Comparison of ENCODE assay signal across 17 mouse cellular contexts in genomic region chr15:31422649-31423369, GRCm38 (mm10). TPM values are rescaled to one million over a fixed set of nuclear protein-coding genes. Genes with fewer than 3 reads are reported as not detected.
A peak's percentile ranks its signal among the peaks of the same experiment; 100 is the strongest.
DNase-seq lines count a peak whose midpoint lies in the region; ATAC-seq and TF ChIP-seq lines count a peak whose summit lies in the region.
"Had no signal": no experiment of that assay in that cellular context is flagged by ENCODE, and none has a peak within 500 bp of the region (broad histone marks: within the 10 kb centered on the region; RNA-seq: fewer than 3 reads in every experiment).

No protein-coding gene starts in this region.

- no peak for TF ChIP-seq POLR2A in lung, adult 2 months (IDR thresholded peaks at IDR 0.05; ENCODE audit: borderline replicate concordance, extremely low read depth, low read depth, low read length)

- H3K36me3 ChIP-seq in lung, embryonic 14.5 days (ENCODE audit: insufficient read depth): no peaks in the 10 kb centered on the region
- H3K36me3 ChIP-seq in heart, postnatal 0 days (replicated peaks; ENCODE audit: control insufficient read depth, insufficient read depth, low read length): no peaks in the 10 kb centered on the region
- no peaks in the 10 kb centered on the region for H3K36me3 ChIP-seq in stomach, embryonic 16.5 days (ENCODE audit: control insufficient read depth, insufficient read depth, low read length)
- H3K36me3 ChIP-seq: limb, embryonic 15.5 days; lung, embryonic 15.5 days; midbrain, embryonic 15.5 days had no signal

- TF ChIP-seq EP300 in heart, postnatal 0 days (IDR thresholded peaks at IDR 0.05; ENCODE audit: low read depth): no peak

- 32% methylated on average over 7 of the region's 7 CpGs for WGBS in lung, embryonic 14.5 days
- WGBS in lung, adult 2 months: 38% methylated on average over 7 of the region's 7 CpGs
- 12% methylated on average over 7 of the region's 7 CpGs for WGBS in heart, postnatal 0 days
- WGBS in stomach, embryonic 16.5 days: 44% methylated on average over 7 of the region's 7 CpGs

- no peak overlapping the region for H3K4me3 ChIP-seq in lung, embryonic 14.5 days (ENCODE audit: low read depth, low read length)
- H3K4me3 ChIP-seq in lung, adult 2 months (replicated peaks; ENCODE audit: extremely low read depth, low read depth, low read length): no peak overlapping the region
- H3K4me3 ChIP-seq in heart, postnatal 0 days (ENCODE audit: low read depth, low read length): no peak overlapping the region
- H3K4me3 ChIP-seq in stomach, embryonic 16.5 days (replicated peaks; ENCODE audit: low read length): no peak overlapping the region
- H3K4me3 ChIP-seq: limb, embryonic 15.5 days; lung, embryonic 15.5 days; midbrain, embryonic 15.5 days had no signal

- no peak for DNase-seq in frontal cortex, adult 2 months (ENCODE audit: extremely low spot score in 1 of 2, low spot score in 1 of 2)
- DNase-seq in lung, embryonic 14.5 days: peak; percentile 11
- no peak for DNase-seq in lung, adult 2 months
- peak; percentile 80 for DNase-seq in heart, postnatal 0 days (ENCODE audit: low spot score)
- DNase-seq in cerebellum, adult 8-10 months: no peak
- DNase-seq: adrenal gland, postnatal 14 days; embryo, embryonic 11 days; forebrain, postnatal 0 days; kidney, adult 11 months; kidney, postnatal 36 days; thymus, postnatal 4 days had no signal

- no peak overlapping the region for H3K27ac ChIP-seq in lung, embryonic 14.5 days (ENCODE audit: low read depth)
- H3K27ac ChIP-seq in heart, postnatal 0 days (ENCODE audit: low read depth): peak overlapping the region; percentile 62
- no peak overlapping the region for H3K27ac ChIP-seq in stomach, embryonic 16.5 days (ENCODE audit: low read length)
- H3K27ac ChIP-seq: limb, embryonic 15.5 days; lung, embryonic 15.5 days; midbrain, embryonic 15.5 days had no signal

- no peaks in the 10 kb centered on the region for H3K4me1 ChIP-seq in lung, embryonic 14.5 days (ENCODE audit: insufficient read depth)
- 0 out of 2 replicates have a peak, but pooled peaks cover 2% of the 10 kb centered on the region for H3K4me1 ChIP-seq in lung, adult 2 months (ENCODE audit: control insufficient read depth, insufficient read depth, low read length)
- peaks cover 20% of the 10 kb centered on the region for H3K4me1 ChIP-seq in heart, postnatal 0 days (ENCODE audit: control insufficient read depth, insufficient read depth)
- H3K4me1 ChIP-seq in stomach, embryonic 16.5 days (ENCODE audit: control insufficient read depth, insufficient read depth, low read length): peaks cover 3% of the 10 kb centered on the region; the same call in 1 of the 2 replicates
- H3K4me1 ChIP-seq: midbrain, embryonic 15.5 days had no signal

- TF ChIP-seq CTCF in lung, embryonic 14.5 days (IDR thresholded peaks at IDR 0.05; ENCODE audit: low read depth): no peak
- no peak for TF ChIP-seq CTCF in lung, adult 2 months (IDR thresholded peaks at IDR 0.05; ENCODE audit: insufficient read depth, low read length)
- no peak for TF ChIP-seq CTCF in heart, postnatal 0 days (IDR thresholded peaks at IDR 0.05; ENCODE audit: low read depth)

- no peaks in the 10 kb centered on the region for H3K9me3 ChIP-seq in lung, embryonic 14.5 days (ENCODE audit: low read depth, low read length)
- H3K9me3 ChIP-seq in heart, postnatal 0 days (replicated peaks; ENCODE audit: control insufficient read depth, low read length): no peaks in the 10 kb centered on the region
- H3K9me3 ChIP-seq in stomach, embryonic 16.5 days (replicated peaks; ENCODE audit: control insufficient read depth, low read length): no peaks in the 10 kb centered on the region
- H3K9me3 ChIP-seq: limb, embryonic 15.5 days; lung, embryonic 15.5 days; midbrain, embryonic 15.5 days had no signal

- H3K27me3 ChIP-seq in lung, embryonic 14.5 days (ENCODE audit: insufficient read depth, low read length): no peaks in the 10 kb centered on the region
- H3K27me3 ChIP-seq in heart, postnatal 0 days (ENCODE audit: control insufficient read depth, insufficient read depth, low read length): no peaks in the 10 kb centered on the region
- no peaks in the 10 kb centered on the region for H3K27me3 ChIP-seq in stomach, embryonic 16.5 days (ENCODE audit: control insufficient read depth, insufficient read depth, low read length)
- H3K27me3 ChIP-seq: limb, embryonic 15.5 days; lung, embryonic 15.5 days; midbrain, embryonic 15.5 days had no signal

- H3K4me2 ChIP-seq in lung, embryonic 14.5 days: no peak overlapping the region
- H3K4me2 ChIP-seq in heart, postnatal 0 days (ENCODE audit: low read depth, low read length): peak overlapping the region; percentile 34; the same call in 1 of the 2 replicates
- no peak overlapping the region for H3K4me2 ChIP-seq in stomach, embryonic 16.5 days (ENCODE audit: low read depth, low read length)
- H3K4me2 ChIP-seq: limb, embryonic 15.5 days; lung, embryonic 15.5 days; midbrain, embryonic 15.5 days had no signal

- ATAC-seq in frontal cortex, adult (ENCODE audit: low TSS enrichment): peak; percentile 45
- peak; percentile 22; the same call in 1 of the 2 replicates for ATAC-seq in lung, embryonic 14.5 days (ENCODE audit: insufficient read depth)
- peak; percentile 80 for ATAC-seq in heart, postnatal 0 days (ENCODE audit: insufficient read depth, low read depth)
- peak; percentile 78; the same call in 1 of the 2 replicates for ATAC-seq in stomach, embryonic 16.5 days (ENCODE audit: insufficient read depth, low FRiP score)
- ATAC-seq in activated CD4-positive, CD25-positive, alpha-beta regulatory T cell, adult 4 months: no peak
- ATAC-seq: forebrain, postnatal 0 days; midbrain, embryonic 15.5 days had no signal

- H3K9ac ChIP-seq in lung, embryonic 14.5 days: no peak overlapping the region
- H3K9ac ChIP-seq in heart, postnatal 0 days (replicated peaks; ENCODE audit: low read depth, low read length): no peak overlapping the region
- H3K9ac ChIP-seq in stomach, embryonic 16.5 days (ENCODE audit: low read length): no peak overlapping the region
- H3K9ac ChIP-seq: forebrain, postnatal 0 days; limb, embryonic 15.5 days; lung, embryonic 15.5 days; midbrain, embryonic 15.5 days had no signal

RNA-seq across cellular contexts. Expression of gene Ropn1l, which starts 30.7 kb away (rescaled TPM):
- 0.88 and 1.5 TPM in 2 replicates for polyA plus RNA-seq in frontal cortex, adult 2 months (2012; rRNA removed)
- 2.3 and 2.6 TPM in 2 replicates for polyA plus RNA-seq in lung, embryonic 14.5 days (2014; fragmentation: Nextera tagmentation; extraction: Ambion mirVana)
- 2.1 and 2.4 TPM in 2 replicates for polyA plus RNA-seq in lung, adult 2 months (2012; rRNA removed)
- 3.5 TPM in 1 of 2 replicates, not detected in the other for total RNA-seq in heart, postnatal 0 days (2014; rRNA removed; ENCODE audit: low replicate concordance)
- polyA plus RNA-seq in heart, postnatal 0 days (2015; fragmentation: Nextera tagmentation; extraction: Ambion mirVana): 2.4 and 2.5 TPM in 2 replicates
- polyA plus RNA-seq in stomach, embryonic 16.5 days (2015; fragmentation: Nextera tagmentation; extraction: Ambion mirVana): 2.2 and 2.3 TPM in 2 replicates
- 1 to 10 TPM in 1 of 2 experiments, under 1 TPM in 1; 0.94 to 1.3 TPM for polyA plus RNA-seq in activated CD4-positive, CD25-positive, alpha-beta regulatory T cell, adult 4 months (2017; shearing (Covaris generic))

RNA-seq across cellular contexts. Expression of gene Ankrd33b, which starts 55.3 kb away (rescaled TPM):
- polyA plus RNA-seq in frontal cortex, adult 2 months (2012; rRNA removed): 25.4 and 26.0 TPM in 2 replicates
- 3.0 and 3.7 TPM in 2 replicates for polyA plus RNA-seq in lung, embryonic 14.5 days (2014; fragmentation: Nextera tagmentation; extraction: Ambion mirVana)
- 39.4 and 42.2 TPM in 2 replicates for polyA plus RNA-seq in lung, adult 2 months (2012; rRNA removed)
- total RNA-seq in heart, postnatal 0 days (2014; rRNA removed; ENCODE audit: low replicate concordance): 12.9 and 23.3 TPM in 2 replicates
- 5.1 and 5.6 TPM in 2 replicates for polyA plus RNA-seq in heart, postnatal 0 days (2015; fragmentation: Nextera tagmentation; extraction: Ambion mirVana)
- polyA plus RNA-seq in stomach, embryonic 16.5 days (2015; fragmentation: Nextera tagmentation; extraction: Ambion mirVana): 0.46 and 0.69 TPM in 2 replicates
- polyA plus RNA-seq in activated CD4-positive, CD25-positive, alpha-beta regulatory T cell, adult 4 months (2017; shearing (Covaris generic)): under 1 TPM in 1 of 2 experiments, not detected in 1; 0.71 TPM

Comparison
In these comparisons a context has a peak if more than half of its experiments do, and no peak if none do; other contexts are left out.
1. DNase-seq: peak in lung, embryonic 14.5 days (single experiment) and heart, postnatal 0 days (single experiment); none in frontal cortex, adult 2 months (0 of 2), lung, adult 2 months (single experiment) and cerebellum, adult 8-10 months (single experiment).